Mouse (Mus musculus): ENCODE results near the gene C2cd5. TPM values are rescaled to one million over a fixed set of nuclear protein-coding genes. Genes with fewer than 3 reads are reported as not detected.

Gene C2cd5
- polyA plus RNA-seq, 1 experiment from 2014 or later, result 43.9 TPM

DNA sequence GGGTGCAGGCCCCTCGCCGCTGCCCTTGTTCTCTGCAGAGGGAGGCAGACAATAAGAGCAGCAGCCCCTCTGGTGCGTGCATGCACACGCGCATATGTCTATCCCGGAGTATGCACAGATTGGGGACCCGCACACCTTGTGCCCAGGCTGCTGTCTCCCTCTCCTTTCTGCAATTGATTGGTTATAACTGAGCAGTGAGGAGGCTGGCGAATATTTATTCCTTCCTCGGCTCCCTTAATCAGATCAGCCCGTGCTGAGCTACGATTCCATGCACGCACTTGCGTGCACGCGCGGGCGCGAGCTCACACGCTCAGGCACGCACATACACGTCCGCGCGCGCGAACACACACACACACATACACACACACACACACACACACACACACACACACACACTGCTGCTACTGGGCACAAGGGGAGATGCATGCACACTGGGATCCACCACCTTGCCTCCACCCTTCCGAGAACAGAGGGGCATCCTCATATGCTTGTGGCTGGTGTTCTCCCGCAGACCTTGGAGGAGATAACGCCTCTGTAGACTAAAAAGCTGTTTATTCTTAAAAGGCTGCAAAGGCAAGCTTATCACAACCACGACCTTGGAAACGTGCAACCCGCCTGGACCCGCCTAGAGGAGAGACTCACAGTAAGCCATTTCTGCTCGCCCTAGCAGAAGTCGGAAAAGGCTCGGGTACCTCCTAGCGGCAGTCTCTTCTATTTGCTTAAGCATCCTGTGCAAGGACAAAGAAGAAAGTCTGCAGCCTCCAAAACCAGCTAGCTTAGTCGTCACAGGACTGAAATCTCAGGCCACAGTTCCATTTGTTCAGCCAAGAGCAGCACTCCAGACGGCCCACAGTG, 135.2 kb downstream of the C2cd5 start:
- Histone ChIP-seq H3K36me3 (no peaks in the 10 kb centered on the region), H3K9me3 (replicated peaks) (no peaks in the 10 kb centered on the region), H3K27me3 (replicated peaks) (no peaks in the 10 kb centered on the region), H3K4me3 (replicated peaks) (peak overlapping the region; percentile 76), H3K4me1 (peaks cover 34% of the 10 kb centered on the region), H3K4me2 (peak overlapping the region; percentile 83), H3K27ac (replicated peaks) (peak overlapping the region; percentile 98), H3K9ac (replicated peaks) (peak overlapping the region; percentile 82)
- under 1% methylated on average over 39 of the region's 39 CpGs for WGBS
- peak; percentile 91 for ATAC-seq (ENCODE audit: low FRiP score)

DNA sequence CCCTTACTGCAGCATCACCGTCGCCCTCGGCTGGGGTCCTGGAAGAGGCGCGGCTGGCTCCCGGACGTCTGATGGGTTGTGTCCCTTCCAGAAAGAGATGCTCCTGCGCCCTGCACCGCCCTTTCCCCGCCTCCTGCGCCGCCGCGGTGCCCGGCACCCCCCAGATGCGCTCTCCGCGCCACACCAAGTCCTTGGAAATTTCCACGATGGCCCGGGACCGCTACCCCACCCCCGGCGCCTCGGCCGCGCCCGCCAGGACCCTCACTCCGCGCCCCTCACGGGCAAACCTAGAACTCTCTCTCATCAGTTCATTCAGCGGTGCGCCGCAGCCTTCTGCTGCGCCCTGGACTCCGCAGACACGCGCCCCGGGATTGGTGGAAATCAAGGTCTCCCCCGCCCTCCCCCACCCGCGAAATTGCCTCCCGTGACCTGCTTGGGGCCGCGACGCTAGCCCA, 135.8 kb downstream of the C2cd5 start, which contains the start of gene St8sia1:
Gene St8sia1 (minus strand): TSS at position 377 of the 455 bp plus-strand sequence.
- under 1% methylated on average over 45 of the region's 45 CpGs for WGBS

DNA sequence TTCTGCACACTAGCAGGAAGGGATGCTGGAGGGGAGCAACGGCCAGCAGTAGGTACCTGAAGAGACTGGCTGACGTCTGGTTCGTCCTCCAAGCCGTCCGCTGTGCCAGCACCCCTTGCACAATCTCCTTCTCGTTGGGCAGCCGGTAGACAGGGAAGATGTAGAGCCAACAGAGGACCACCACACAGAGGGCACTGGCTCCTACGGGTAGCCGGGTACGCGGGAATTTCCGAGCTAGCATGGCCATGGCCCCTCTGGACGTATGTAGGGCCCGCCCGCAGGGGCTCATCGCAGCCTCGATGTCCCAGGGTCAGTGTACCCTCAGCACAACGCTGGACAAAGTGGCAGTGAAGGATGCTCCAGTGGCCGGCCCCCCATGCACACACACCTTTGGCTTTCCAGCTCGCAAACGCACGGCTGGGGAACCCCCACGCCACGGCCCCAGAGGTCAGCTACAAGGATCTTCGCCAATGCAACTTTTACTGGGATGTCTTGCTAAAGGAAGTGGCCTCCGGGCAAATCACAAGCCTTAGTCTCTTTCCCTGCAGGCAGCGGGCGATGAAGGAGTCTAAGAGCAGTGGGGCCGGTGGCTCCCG, 136.4 kb downstream of the C2cd5 start:
- H3K27ac ChIP-seq (replicated peaks), result peak overlapping the region; percentile 98
- peaks cover 34% of the 10 kb centered on the region for H3K4me1 ChIP-seq
- H3K9me3 ChIP-seq (replicated peaks), result no peaks in the 10 kb centered on the region
- peak overlapping the region; percentile 82 for H3K9ac ChIP-seq (replicated peaks)
- WGBS, result 10% methylated on average over 30 of the region's 30 CpGs
- no peaks in the 10 kb centered on the region for H3K27me3 ChIP-seq (replicated peaks)
- ATAC-seq (ENCODE audit: low FRiP score), result peak; percentile 23; the same call in 1 of the 2 replicates
- H3K36me3 ChIP-seq, result no peaks in the 10 kb centered on the region
- H3K4me3 ChIP-seq (replicated peaks), result peak overlapping the region; percentile 76
- H3K4me2 ChIP-seq, result peak overlapping the region; percentile 83

More for the DNA sequence above, 135.8 kb downstream of the C2cd5 start, which contains the start of gene St8sia1:
- peak within 1 kb of the TSS; percentile 82 for H3K9ac ChIP-seq (replicated peaks)
- peak within 1 kb of the TSS; percentile 98 for H3K27ac ChIP-seq (replicated peaks)
- H3K27me3 ChIP-seq (replicated peaks), result no peaks in the 10 kb centered on the region
- ATAC-seq (ENCODE audit: low FRiP score), result peak; percentile 76
- peak within 1 kb of the TSS; percentile 83 for H3K4me2 ChIP-seq
- no peaks in the 10 kb centered on the region for H3K36me3 ChIP-seq
- peaks cover 34% of the 10 kb centered on the region for H3K4me1 ChIP-seq
- no peaks in the 10 kb centered on the region for H3K9me3 ChIP-seq (replicated peaks)
- peak within 1 kb of the TSS; percentile 76 for H3K4me3 ChIP-seq (replicated peaks)

DNA sequence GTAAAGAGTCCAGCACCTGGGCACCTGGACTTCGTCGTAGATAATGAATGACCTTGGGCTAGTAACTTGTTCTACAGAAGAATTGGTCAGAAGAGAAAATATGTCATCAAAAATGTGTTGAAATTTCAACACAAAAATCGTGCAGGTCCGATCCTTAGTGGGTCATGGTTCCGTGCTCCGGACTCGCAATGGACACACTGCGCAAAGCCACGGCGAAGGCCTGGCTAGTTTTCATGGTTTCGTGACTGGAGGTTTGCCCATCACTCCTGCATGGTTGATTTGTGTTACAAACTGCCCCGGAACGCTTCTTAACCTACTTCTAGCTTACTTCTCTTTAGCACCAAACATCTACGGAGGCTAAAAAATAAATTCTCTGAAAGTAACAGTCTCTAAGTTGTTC, 137.1 kb downstream of the C2cd5 start:
- Histone ChIP-seq H3K36me3 (no peaks in the 10 kb centered on the region), H3K4me1 (peaks cover 39% of the 10 kb centered on the region), H3K4me3 (replicated peaks) (peak overlapping the region; percentile 76), H3K27me3 (replicated peaks) (no peaks in the 10 kb centered on the region), H3K27ac (replicated peaks) (no peak overlapping the region), H3K4me2 (peak overlapping the region; percentile 83), H3K9ac (replicated peaks) (peak overlapping the region; percentile 82), H3K9me3 (replicated peaks) (no peaks in the 10 kb centered on the region)
- 74% methylated on average over 14 of the region's 14 CpGs for WGBS
- no peak for ATAC-seq (ENCODE audit: low FRiP score)

DNA sequence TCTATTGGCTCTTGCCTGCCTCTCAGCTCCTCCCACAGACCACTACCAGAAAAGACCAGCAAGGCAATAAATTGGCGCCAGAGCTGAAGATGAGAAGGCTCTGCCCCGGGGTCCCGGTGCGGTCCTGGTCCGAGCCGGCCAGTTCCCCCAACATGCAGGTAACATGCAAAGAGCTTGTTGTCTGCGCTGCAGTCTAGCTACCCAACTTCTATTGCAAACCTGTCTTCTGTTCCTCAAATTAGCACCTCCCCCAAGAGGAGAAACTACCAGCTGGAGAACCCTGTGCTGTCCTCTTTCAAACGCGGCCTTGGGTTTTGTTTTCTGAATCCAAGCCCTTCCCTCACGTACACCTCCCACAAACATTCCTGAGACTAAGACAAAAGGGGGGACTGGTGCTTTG, 137.5 kb downstream of the C2cd5 start:
- Histone ChIP-seq H3K36me3 (no peaks in the 10 kb centered on the region), H3K4me3 (replicated peaks) (peak overlapping the region; percentile 76), H3K4me1 (peaks cover 39% of the 10 kb centered on the region), H3K4me2 (peak overlapping the region; percentile 83), H3K9ac (replicated peaks) (peak overlapping the region; percentile 3; the same call in 1 of the 2 replicates), H3K27ac (replicated peaks) (no peak overlapping the region), H3K9me3 (replicated peaks) (no peaks in the 10 kb centered on the region), H3K27me3 (replicated peaks) (no peaks in the 10 kb centered on the region)
- no peak for ATAC-seq (ENCODE audit: low FRiP score)
- WGBS, result 34% methylated on average over 10 of the region's 10 CpGs

DNA sequence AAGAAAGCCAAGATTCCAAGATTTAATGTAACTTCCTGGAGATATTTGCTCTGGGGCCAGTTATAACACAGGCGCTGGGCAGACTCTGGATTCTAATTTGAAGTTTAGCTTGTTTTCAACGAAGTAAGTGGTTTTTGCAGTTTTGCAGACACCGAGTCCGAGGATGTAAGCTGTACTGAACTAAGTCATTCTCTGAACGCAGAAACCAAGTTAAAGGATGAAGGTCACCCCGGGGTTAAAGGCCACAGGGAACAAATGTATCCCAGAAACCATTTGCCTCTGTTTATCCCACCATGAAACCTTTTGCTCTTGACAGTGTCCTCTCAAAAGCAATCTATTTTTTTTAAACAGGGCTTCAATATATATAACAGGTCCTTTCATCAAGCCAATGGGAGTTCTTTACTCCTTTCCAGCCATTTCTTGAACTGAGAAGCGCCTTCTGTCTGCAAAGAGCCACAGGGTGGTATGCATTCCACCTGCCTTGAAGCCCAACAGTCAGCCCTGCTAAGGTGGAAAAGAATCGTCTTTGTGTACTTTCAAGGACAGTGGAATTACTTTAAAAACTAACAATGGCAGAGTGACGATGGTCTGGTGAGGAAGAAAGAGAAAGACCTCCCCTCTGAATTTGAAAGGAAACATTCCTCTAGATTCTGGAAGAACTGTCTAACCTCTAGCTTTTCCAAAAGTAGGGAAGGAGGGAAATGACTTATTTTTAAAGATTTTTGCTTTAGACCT, 138.1 kb downstream of the C2cd5 start:
- H3K36me3 ChIP-seq, result no peaks in the 10 kb centered on the region
- no peak overlapping the region for H3K27ac ChIP-seq (replicated peaks)
- ATAC-seq (ENCODE audit: low FRiP score), result no peak
- WGBS, result 65% methylated on average over 9 of the region's 9 CpGs
- 0 out of 2 replicates have a peak overlapping the region, but pooled peaks have one; percentile 3 for H3K9ac ChIP-seq (replicated peaks)
- H3K4me3 ChIP-seq (replicated peaks), result peak overlapping the region; percentile 76
- no peaks in the 10 kb centered on the region for H3K27me3 ChIP-seq (replicated peaks)
- H3K9me3 ChIP-seq (replicated peaks), result no peaks in the 10 kb centered on the region
- H3K4me2 ChIP-seq, result peak overlapping the region; percentile 83
- H3K4me1 ChIP-seq, result peaks cover 39% of the 10 kb centered on the region

Other genes with a start within 250 kb of the C2cd5 start
- 6.6 and 8.6 TPM in 2 replicates for gene St8sia1, start 135.7 kb downstream of the C2cd5 start, polyA plus RNA-seq (2015; fragmentation: Nextera tagmentation; extraction: Ambion mirVana)
- 38.9 and 42.0 TPM in 2 replicates for gene Etnk1, start 67.1 kb upstream of the C2cd5 start, polyA plus RNA-seq (2015; fragmentation: Nextera tagmentation; extraction: Ambion mirVana)